Mouse (Mus musculus): ENCODE results near the gene Stab1. TPM values are rescaled to one million over a fixed set of nuclear protein-coding genes. Genes with fewer than 3 reads are reported as not detected.
A peak's percentile ranks its signal among the peaks of the same experiment; 100 is the strongest.

Stab1 gene
- polyA plus RNA-seq, 1 experiment from 2014 or later, result 0.74 TPM

- DNase-seq (ENCODE audit: low read depth, low spot score), result no peak
- CTCF ChIA-PET, result interaction anchor here (1.5 to 2.0 kb wide), 2 partner anchors 11 to 30 kb away, joined by 6 to 7 read pairs; no protein-coding TSS in a partner anchor
- in situ Hi-C loops (cut with MboI; ENCODE audit: low pct_unique_long_range_greater_than_20kb), result no loop called here
- POLR2A ChIA-PET, result interaction anchor here (1.2 kb wide), 1 partner anchor 9 kb away, joined by 3 read pairs; no protein-coding TSS in a partner anchor
- no peak for TF ChIP-seq CTCF (IDR thresholded peaks at IDR 0.05)
- no peaks in the 10 kb centered on the region for H3K27me3 ChIP-seq
- no peak for ATAC-seq
These were observed 27.1 kb upstream of the Stab1 start for GRCm38 (mm10) chr14:31195521-31195920.

- no peak for ATAC-seq
- no peak for TF ChIP-seq CTCF (IDR thresholded peaks at IDR 0.05)
- in situ Hi-C loops (cut with MboI; ENCODE audit: low pct_unique_long_range_greater_than_20kb), result no loop called here
- DNase-seq (ENCODE audit: low read depth, low spot score), result no peak
- ChIA-PET POLR2A (interaction anchor here (1.2 kb wide), 1 partner anchor 10 kb away, joined by 3 read pairs; no protein-coding TSS in a partner anchor), CTCF (interaction anchor here (0.8 to 1.5 kb wide), 2 partner anchors 10 to 146 kb away, joined by 4 to 6 read pairs; no protein-coding TSS in a partner anchor)
- no peaks in the 10 kb centered on the region for H3K27me3 ChIP-seq
These were observed 26.6 kb upstream of the Stab1 start for GRCm38 (mm10) chr14:31194891-31195513.

GRCm38 (mm10) chr14:31194441-31194840 lies 26.0 kb upstream of the Stab1 start:
- TF ChIP-seq CTCF (IDR thresholded peaks at IDR 0.05), result no peak
- no peaks in the 10 kb centered on the region for H3K27me3 ChIP-seq
- ChIA-PET POLR2A (interaction anchor here (1.0 to 1.6 kb wide), 3 partner anchors 11 to 77 kb away, joined by 3 to 6 read pairs (median 3); no protein-coding TSS in a partner anchor), CTCF (interaction anchor here (0.7 to 0.8 kb wide), 2 partner anchors 9 to 147 kb away, joined by 4 read pairs; no protein-coding TSS in a partner anchor)
- in situ Hi-C loops (cut with MboI; ENCODE audit: low pct_unique_long_range_greater_than_20kb), result no loop called here
- ATAC-seq (no peak), DNase-seq (ENCODE audit: low read depth, low spot score) (no peak)

- H3K27me3 ChIP-seq, result no peaks in the 10 kb centered on the region
- no peak for ATAC-seq
- in situ Hi-C loops (cut with MboI; ENCODE audit: low pct_unique_long_range_greater_than_20kb), result no loop called here
- no peak for TF ChIP-seq CTCF (IDR thresholded peaks at IDR 0.05)
- POLR2A ChIA-PET, result interaction anchor here (1.0 to 1.6 kb wide), 3 partner anchors 9 to 77 kb away, joined by 3 to 6 read pairs (median 4); no protein-coding TSS in a partner anchor
- no peak for DNase-seq (ENCODE audit: low read depth, low spot score)
- CTCF ChIA-PET, result interaction anchor here (0.7 kb wide), 1 partner anchor 10 kb away, joined by 4 read pairs; no protein-coding TSS in a partner anchor
These were observed 25.4 kb upstream of the Stab1 start for GRCm38 (mm10) chr14:31193791-31194190.

GRCm38 (mm10) chr14:31191936-31192335 lies 23.5 kb upstream of the Stab1 start:
- in situ Hi-C loops (cut with MboI; ENCODE audit: low pct_unique_long_range_greater_than_20kb), result no loop called here
- CTCF ChIA-PET, result no interaction called here
- ATAC-seq, result no peak
- no peaks in the 10 kb centered on the region for H3K27me3 ChIP-seq
- DNase-seq (ENCODE audit: low read depth, low spot score), result no peak
- TF ChIP-seq CTCF (IDR thresholded peaks at IDR 0.05), result no peak
- POLR2A ChIA-PET, result interaction anchor here (0.6 kb wide), 1 partner anchor 11 kb away, joined by 4 read pairs; no protein-coding TSS in a partner anchor

GRCm38 (mm10) chr14:31189348-31189747 lies 20.9 kb upstream of the Stab1 start:
- no peaks in the 10 kb centered on the region for H3K27me3 ChIP-seq
- in situ Hi-C loops (cut with MboI; ENCODE audit: low pct_unique_long_range_greater_than_20kb), result loop anchor here (5.0 kb wide), 1 partner anchor 57 kb away; the partner anchor contains the start of gene Nt5dc2
- TF ChIP-seq CTCF (IDR thresholded peaks at IDR 0.05), result no peak
- ChIA-PET CTCF (interaction anchor here (1.1 to 2.4 kb wide), 2 partner anchors 9 to 60 kb away, joined by 3 to 7 read pairs; partner anchors contain the start of gene Smim4), POLR2A (interaction anchor here (1.2 kb wide), 1 partner anchor 61 kb away, joined by 3 read pairs; the partner anchor contains the start of gene Smim4)
- ATAC-seq (no peak), DNase-seq (ENCODE audit: low read depth, low spot score) (no peak)

- CTCF ChIA-PET, result interaction anchor here (1.1 to 2.4 kb wide), 3 partner anchors 10 to 60 kb away, joined by 3 to 7 read pairs (median 4); partner anchors contain the start of gene Smim4
- H3K27me3 ChIP-seq, result no peaks in the 10 kb centered on the region
- DNase-seq (ENCODE audit: low read depth, low spot score) (peak; percentile 83), ATAC-seq (peak; percentile 91)
- no peak for TF ChIP-seq CTCF (IDR thresholded peaks at IDR 0.05)
- POLR2A ChIA-PET, result no interaction called here
- in situ Hi-C loops (cut with MboI; ENCODE audit: low pct_unique_long_range_greater_than_20kb), result loop anchor here (5.0 kb wide), 1 partner anchor 56 kb away; the partner anchor contains the start of gene Nt5dc2
These were observed 20.3 kb upstream of the Stab1 start for GRCm38 (mm10) chr14:31188771-31189181.

- ChIA-PET POLR2A (no interaction called here), CTCF (interaction anchor here (1.7 kb wide), 1 partner anchor 19 kb away, joined by 3 read pairs; no protein-coding TSS in a partner anchor)
- in situ Hi-C loops (cut with MboI; ENCODE audit: low pct_unique_long_range_greater_than_20kb), result loop anchor here (5.0 kb wide), 1 partner anchor 54 kb away; the partner anchor contains the start of gene Nt5dc2
- DNase-seq (ENCODE audit: low read depth, low spot score) (no peak), ATAC-seq (no peak)
- no peaks in the 10 kb centered on the region for H3K27me3 ChIP-seq
- no peak for TF ChIP-seq CTCF (IDR thresholded peaks at IDR 0.05)
These were observed 18.2 kb upstream of the Stab1 start for GRCm38 (mm10) chr14:31186656-31187055.

GRCm38 (mm10) chr14:31184195-31184594 lies 15.8 kb upstream of the Stab1 start:
- CTCF ChIA-PET, result interaction anchor here (1.7 kb wide), 1 partner anchor 12 kb away, joined by 6 read pairs; no protein-coding TSS in a partner anchor
- in situ Hi-C loops (cut with MboI; ENCODE audit: low pct_unique_long_range_greater_than_20kb), result no loop called here
- TF ChIP-seq CTCF (IDR thresholded peaks at IDR 0.05), result no peak
- DNase-seq (ENCODE audit: low read depth, low spot score) (no peak), ATAC-seq (no peak)
- H3K27me3 ChIP-seq, result no peaks in the 10 kb centered on the region
- POLR2A ChIA-PET, result interaction anchor here (1.3 kb wide), 1 partner anchor 9 kb away, joined by 4 read pairs; no protein-coding TSS in a partner anchor

GRCm38 (mm10) chr14:31183541-31183940 lies 15.1 kb upstream of the Stab1 start:
- no peak for DNase-seq (ENCODE audit: low read depth, low spot score)
- ChIA-PET CTCF (no interaction called here), POLR2A (interaction anchor here (2.0 kb wide), 1 partner anchor 17 kb away, joined by 8 read pairs; no protein-coding TSS in a partner anchor)
- no peak for TF ChIP-seq CTCF (IDR thresholded peaks at IDR 0.05)
- ATAC-seq, result no peak
- no peaks in the 10 kb centered on the region for H3K27me3 ChIP-seq
- in situ Hi-C loops (cut with MboI; ENCODE audit: low pct_unique_long_range_greater_than_20kb), result no loop called here
